Mouse (Mus musculus): ENCODE data around the gene Plcz1. TPM values are rescaled to one million over a fixed set of nuclear protein-coding genes. Genes with fewer than 3 reads are reported as not detected.

Plcz1 gene
- polyA plus RNA-seq, 1 experiment from 2014 or later: not detected

- Histone ChIP-seq H3K4me1 (replicated peaks) (no peaks in the 10 kb centered on the region), H3K4me2 (no peak overlapping the region), H3K9me3 (replicated peaks) (no peaks in the 10 kb centered on the region), H3K27me3 (no peaks in the 10 kb centered on the region), H3K36me3 (no peaks in the 10 kb centered on the region), H3K27ac (no peak overlapping the region), H3K9ac (no peak overlapping the region), H3K4me3 (no peak overlapping the region)
- no peak for ATAC-seq (replicated peaks; ENCODE audit: insufficient number of reproducible peaks, insufficient read depth, low FRiP score, low read depth)
- WGBS: 77% methylated on average over 8 of the region's 8 CpGs
Measured at GRCm38 (mm10) chr6:139947106-139947879, 94.0 kb downstream of the Plcz1 start.

Other genes with a start within 250 kb of the Plcz1 start
- not detected in 2 replicates for gene Capza3, start 205 bp downstream of the Plcz1 start, polyA plus RNA-seq (2015; fragmentation: Nextera tagmentation; extraction: Ambion mirVana)

Measured in heart, embryonic 15.5 days (tissue).